Comparison of ENCODE assay signal across 8 mouse cellular contexts in the genomic region with DNA sequence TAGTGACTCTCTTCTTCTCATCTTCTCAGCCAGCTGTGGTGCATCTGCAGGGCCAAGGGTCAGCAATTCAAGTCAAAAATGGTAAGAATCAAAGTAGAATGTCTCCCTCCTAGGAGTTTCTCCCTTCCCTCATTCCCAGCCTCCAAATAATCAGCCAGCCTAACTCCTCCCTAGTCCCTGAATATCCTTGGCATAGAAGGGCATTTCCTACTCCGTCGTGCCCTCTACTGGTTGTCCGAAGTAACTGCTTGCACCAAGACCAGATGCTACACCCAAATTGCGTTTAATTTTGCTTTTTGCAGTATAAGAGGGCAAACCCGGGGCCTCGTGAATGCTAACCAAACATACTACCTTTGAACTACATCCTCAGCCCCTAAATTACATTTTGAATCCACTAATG. TPM values are rescaled to one million over a fixed set of nuclear protein-coding genes. Genes with fewer than 3 reads are reported as not detected.
DNase-seq lines count a peak whose midpoint lies in the region; TF ChIP-seq lines count a peak whose summit lies in the region.
"Had no signal": no experiment of that assay in that cellular context is flagged by ENCODE, and none has a peak within 500 bp of the region (broad histone marks: within the 10 kb centered on the region; RNA-seq: fewer than 3 reads in every experiment).

No protein-coding gene starts in this region.

- no peak overlapping the region for H3K4me3 ChIP-seq in embryonic fibroblast, embryonic 13.5 days (ENCODE audit: insufficient read depth, low read length)

- TF ChIP-seq CTCF in embryonic fibroblast, embryonic 13.5 days (IDR thresholded peaks at IDR 0.05; ENCODE audit: borderline replicate concordance, insufficient read depth, low read length), result peak; percentile 33; the same call in 1 of the 2 replicates

- intact Hi-C loops in left cerebral cortex, postnatal 4 days (cut with DNase I), result no loop called here

- no peak for TF ChIP-seq POLR2A in embryonic fibroblast, embryonic 13.5 days (IDR thresholded peaks at IDR 0.05; ENCODE audit: low read depth, low read length)

- peak; percentile 3 for DNase-seq in layer of hippocampus, adult 11-12 months (ENCODE audit: low spot score)
- no peak for DNase-seq in layer of hippocampus, adult 9-11 months
- peak; percentile 38 for DNase-seq in ES-CJ7 (ENCODE audit: low read depth, low spot score)
- DNase-seq in R1 (ENCODE audit: low read depth, low spot score), result peak; percentile 46
- peak; percentile 37 for DNase-seq in left cerebral cortex, postnatal 4 days
- peak; percentile 22 for DNase-seq in right cerebral cortex, postnatal 14 days

- no peak overlapping the region for H3K27ac ChIP-seq in embryonic fibroblast, embryonic 13.5 days (ENCODE audit: insufficient read depth, low read length)

- H3K4me1 ChIP-seq in embryonic fibroblast, embryonic 13.5 days (ENCODE audit: control insufficient read depth, insufficient read depth, low read length), result no peaks in the 10 kb centered on the region

RNA-seq across cellular contexts. Expression of gene Otud6a, which starts 36.5 kb away (rescaled TPM):
- polyA plus RNA-seq in embryonic fibroblast, embryonic 13.5 days (2011; ENCODE audit: insufficient read length, low read depth, missing spikeins), result not detected in 2 replicates
- total RNA-seq in left cerebral cortex, postnatal 4 days (2021), result not detected
- polyA plus RNA-seq: lung, embryonic 16.5 days had no signal

RNA-seq across cellular contexts. Expression of gene Awat2, which starts 50.2 kb away (rescaled TPM):
- polyA plus RNA-seq in embryonic fibroblast, embryonic 13.5 days (2011; ENCODE audit: insufficient read length, low read depth, missing spikeins), result 0.50 TPM in 1 of 2 replicates, not detected in the other
- total RNA-seq in left cerebral cortex, postnatal 4 days (2021), result not detected
